Mouse (Mus musculus): ENCODE data around the gene Stat6. TPM values are rescaled to one million over a fixed set of nuclear protein-coding genes. Genes with fewer than 3 reads are reported as not detected.

The Stat6 gene
- total and polyA plus RNA-seq, 2 experiments, result 27.7 to 44.7 TPM

DNA sequence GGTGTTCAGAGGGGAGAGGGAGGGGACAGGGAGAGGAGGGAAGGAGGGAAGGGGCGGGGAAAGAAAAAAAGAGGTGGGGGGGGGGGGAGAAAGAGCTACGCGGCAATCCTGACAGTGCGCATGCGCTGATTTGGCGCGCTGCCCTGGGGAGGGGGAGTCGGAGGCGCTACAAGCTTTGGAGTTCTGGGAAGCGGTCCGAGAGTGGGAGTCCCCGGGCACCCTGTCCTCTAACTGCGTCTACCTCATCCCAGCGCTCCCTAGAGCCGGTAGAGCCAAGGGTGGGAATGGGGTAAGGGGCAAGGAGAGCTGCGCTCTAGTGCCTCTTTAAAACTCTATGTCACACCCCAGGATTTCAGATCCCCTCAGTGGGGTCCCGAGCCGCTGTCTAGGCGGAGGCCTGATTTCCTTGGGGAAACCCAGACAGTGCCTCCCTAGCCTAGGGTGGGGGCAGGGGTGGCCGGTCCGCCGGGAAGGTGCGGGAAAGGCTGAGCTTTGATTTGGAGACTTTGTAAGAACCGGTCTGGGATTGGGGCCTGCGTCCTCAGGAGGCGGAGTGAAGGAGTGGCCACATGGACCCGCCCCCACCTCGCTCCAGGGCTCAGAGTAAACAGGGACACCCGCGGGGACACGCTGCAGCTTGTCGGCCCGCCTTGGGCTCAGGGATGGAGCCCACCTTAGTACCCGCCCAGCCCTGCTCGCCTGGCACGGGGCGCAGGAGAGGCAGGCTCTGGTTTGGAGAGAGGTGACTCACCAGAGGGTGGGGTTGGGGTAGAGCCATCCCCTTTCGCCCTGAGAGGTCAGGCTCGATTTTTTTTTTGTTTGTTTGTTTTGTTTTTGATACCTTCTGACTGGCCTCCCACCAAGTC is 21.4 kb upstream of the Stat6 start:
- DNase-seq (ENCODE audit: extremely low read depth, low read depth, low spot score), result peak; percentile 74
- H3K27ac ChIP-seq (replicated peaks; ENCODE audit: insufficient read depth, low read depth, low read length), result peak overlapping the region; percentile 100
- H3K36me3 ChIP-seq (ENCODE audit: control insufficient read depth, insufficient read depth, low read length), result no peaks in the 10 kb centered on the region
- no peaks in the 10 kb centered on the region for H3K27me3 ChIP-seq (ENCODE audit: control insufficient read depth, insufficient read depth, low read length)
- H3K4me1 ChIP-seq (ENCODE audit: control insufficient read depth, insufficient read depth, low read length), result peaks cover 8% of the 10 kb centered on the region
- H3K4me3 ChIP-seq (ENCODE audit: insufficient read depth, low read depth, low read length), result peak overlapping the region; percentile 69
- TF ChIP-seq CTCF (IDR thresholded peaks at IDR 0.05; ENCODE audit: low read depth, low read length), result no peak
- peak; percentile 58; the same call in 1 of the 2 replicates for TF ChIP-seq POLR2A (IDR thresholded peaks at IDR 0.05; ENCODE audit: extremely low read depth, insufficient read depth, low read length)
- H3K9ac ChIP-seq (ENCODE audit: low read depth, low read length), result peak overlapping the region; percentile 93
- WGBS, result 1% methylated on average over 37 of the region's 39 CpGs
- H3K79me2 ChIP-seq (ENCODE audit: control insufficient read depth, insufficient read depth, low read length), result peaks cover 12% of the 10 kb centered on the region; the same call in 1 of the 2 replicates

GRCm38 (mm10) chr10:127622057-127622392 is 20.8 kb upstream of the Stat6 start:
- peaks cover 5% of the 10 kb centered on the region for H3K4me1 ChIP-seq (ENCODE audit: control insufficient read depth, insufficient read depth, low read length)
- under 1% methylated on average over 13 of the region's 13 CpGs for WGBS
- peaks cover 11% of the 10 kb centered on the region; the same call in 1 of the 2 replicates for H3K79me2 ChIP-seq (ENCODE audit: control insufficient read depth, insufficient read depth, low read length)
- no peaks in the 10 kb centered on the region for H3K36me3 ChIP-seq (ENCODE audit: control insufficient read depth, insufficient read depth, low read length)
- 0 out of 2 replicates have a peak overlapping the region, but pooled peaks have one; percentile 2 for H3K4me3 ChIP-seq (ENCODE audit: insufficient read depth, low read depth, low read length)
- no peaks in the 10 kb centered on the region for H3K27me3 ChIP-seq (ENCODE audit: control insufficient read depth, insufficient read depth, low read length)
- H3K9ac ChIP-seq (ENCODE audit: low read depth, low read length), result peak overlapping the region; percentile 38
- peak; percentile 76 for TF ChIP-seq CTCF (IDR thresholded peaks at IDR 0.05; ENCODE audit: low read depth, low read length)
- no peak for TF ChIP-seq POLR2A (IDR thresholded peaks at IDR 0.05; ENCODE audit: extremely low read depth, insufficient read depth, low read length)
- peak; percentile 100 for DNase-seq (ENCODE audit: extremely low read depth, low read depth, low spot score)
- H3K27ac ChIP-seq (replicated peaks; ENCODE audit: insufficient read depth, low read depth, low read length), result peak overlapping the region; percentile 100

GRCm38 (mm10) chr10:127622661-127623060 is 20.1 kb upstream of the Stat6 start:
- no peak for DNase-seq (ENCODE audit: extremely low read depth, low read depth, low spot score)
- Histone ChIP-seq H3K9ac (ENCODE audit: low read depth, low read length) (no peak overlapping the region), H3K27ac (replicated peaks; ENCODE audit: insufficient read depth, low read depth, low read length) (peak overlapping the region; percentile 100; the same call in 1 of the 2 replicates), H3K4me1 (ENCODE audit: control insufficient read depth, insufficient read depth, low read length) (peaks cover 4% of the 10 kb centered on the region), H3K79me2 (ENCODE audit: control insufficient read depth, insufficient read depth, low read length) (peaks cover 11% of the 10 kb centered on the region; the same call in 1 of the 2 replicates), H3K36me3 (ENCODE audit: control insufficient read depth, insufficient read depth, low read length) (no peaks in the 10 kb centered on the region), H3K27me3 (ENCODE audit: control insufficient read depth, insufficient read depth, low read length) (no peaks in the 10 kb centered on the region), H3K4me3 (ENCODE audit: insufficient read depth, low read depth, low read length) (no peak overlapping the region)
- WGBS, result 66% methylated on average over 4 of the region's 4 CpGs
- TF ChIP-seq CTCF (IDR thresholded peaks at IDR 0.05; ENCODE audit: low read depth, low read length) (no peak), POLR2A (IDR thresholded peaks at IDR 0.05; ENCODE audit: extremely low read depth, insufficient read depth, low read length) (no peak)

DNA sequence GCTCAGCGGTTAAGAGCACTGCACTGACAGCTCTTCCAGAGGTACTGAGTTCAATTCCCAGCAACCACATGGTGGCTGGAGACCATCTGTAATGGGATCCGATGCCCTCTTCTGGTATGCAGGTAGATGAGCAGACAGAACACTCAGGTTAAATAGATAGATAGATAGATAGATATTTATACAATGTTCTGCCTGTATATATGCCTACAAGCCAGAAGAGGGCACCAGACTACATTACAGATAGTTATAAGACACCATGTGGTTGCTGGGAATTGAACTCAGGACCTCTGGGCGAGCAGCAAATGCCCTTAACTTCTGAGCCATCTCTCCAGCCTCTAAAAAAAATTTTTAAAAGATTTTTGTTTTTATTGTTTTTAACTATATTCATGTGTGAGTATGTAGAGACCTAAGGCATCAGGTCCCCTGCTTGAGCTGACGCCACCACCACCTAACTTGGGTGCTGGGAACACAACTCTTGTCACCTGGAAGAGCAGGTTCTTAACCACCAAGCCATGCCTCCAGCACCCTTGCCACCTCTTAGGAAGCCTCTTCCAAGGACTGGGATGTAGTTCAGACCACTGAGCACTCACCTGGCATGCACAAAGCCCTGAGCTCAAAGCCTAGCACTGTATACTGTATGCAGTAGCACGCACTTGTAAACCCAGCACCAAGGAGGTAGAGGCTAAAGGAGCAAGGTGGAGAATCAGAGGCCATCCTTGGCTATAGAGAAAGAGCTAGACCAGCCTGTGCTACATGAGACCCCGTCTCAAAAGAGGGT is 19.2 kb upstream of the Stat6 start:
- Histone ChIP-seq H3K36me3 (ENCODE audit: control insufficient read depth, insufficient read depth, low read length) (no peaks in the 10 kb centered on the region), H3K27ac (replicated peaks; ENCODE audit: insufficient read depth, low read depth, low read length) (no peak overlapping the region), H3K9ac (ENCODE audit: low read depth, low read length) (no peak overlapping the region), H3K27me3 (ENCODE audit: control insufficient read depth, insufficient read depth, low read length) (no peaks in the 10 kb centered on the region), H3K4me3 (ENCODE audit: insufficient read depth, low read depth, low read length) (no peak overlapping the region), H3K79me2 (ENCODE audit: control insufficient read depth, insufficient read depth, low read length) (peaks cover 9% of the 10 kb centered on the region; the same call in 1 of the 2 replicates), H3K4me1 (ENCODE audit: control insufficient read depth, insufficient read depth, low read length) (peaks cover 3% of the 10 kb centered on the region)
- TF ChIP-seq CTCF (IDR thresholded peaks at IDR 0.05; ENCODE audit: low read depth, low read length) (no peak), POLR2A (IDR thresholded peaks at IDR 0.05; ENCODE audit: extremely low read depth, insufficient read depth, low read length) (no peak)
- DNase-seq (ENCODE audit: extremely low read depth, low read depth, low spot score), result no peak
- 95% methylated on average over 6 of the region's 6 CpGs for WGBS

DNA sequence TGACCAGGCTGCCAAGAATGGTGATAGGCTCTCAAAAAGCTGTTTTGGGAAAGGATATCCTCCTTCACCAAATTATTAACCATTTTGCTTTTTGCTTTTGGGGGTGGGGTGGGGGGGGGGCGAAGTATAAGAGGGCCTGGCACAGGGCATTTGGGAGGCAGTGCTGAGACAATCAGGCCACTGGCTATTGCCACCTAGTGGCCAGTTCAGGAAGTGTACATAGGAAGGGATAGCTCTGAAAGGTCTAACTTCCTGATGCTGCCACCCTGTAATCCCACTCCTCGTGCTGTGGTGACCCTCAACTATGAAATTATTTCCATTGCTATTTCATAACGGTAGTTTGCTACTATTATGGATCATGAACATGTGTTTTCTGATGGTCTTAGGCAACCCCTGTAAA is 16.4 kb upstream of the Stat6 start:
- 92% methylated on average over 3 of the region's 3 CpGs for WGBS
- no peak overlapping the region for H3K9ac ChIP-seq (ENCODE audit: low read depth, low read length)

More for the DNA sequence above, 16.4 kb upstream of the Stat6 start:
- TF ChIP-seq CTCF (IDR thresholded peaks at IDR 0.05; ENCODE audit: low read depth, low read length) (peak; percentile 65), POLR2A (IDR thresholded peaks at IDR 0.05; ENCODE audit: extremely low read depth, insufficient read depth, low read length) (no peak)
- Histone ChIP-seq H3K27ac (replicated peaks; ENCODE audit: insufficient read depth, low read depth, low read length) (no peak overlapping the region), H3K36me3 (ENCODE audit: control insufficient read depth, insufficient read depth, low read length) (no peaks in the 10 kb centered on the region), H3K79me2 (ENCODE audit: control insufficient read depth, insufficient read depth, low read length) (no peaks in the 10 kb centered on the region), H3K4me1 (ENCODE audit: control insufficient read depth, insufficient read depth, low read length) (peaks cover 3% of the 10 kb centered on the region), H3K27me3 (ENCODE audit: control insufficient read depth, insufficient read depth, low read length) (no peaks in the 10 kb centered on the region), H3K4me3 (ENCODE audit: insufficient read depth, low read depth, low read length) (no peak overlapping the region)
- DNase-seq (ENCODE audit: extremely low read depth, low read depth, low spot score), result no peak
